Mouse (Mus musculus): ENCODE data around the gene Plcb4.

DNA sequence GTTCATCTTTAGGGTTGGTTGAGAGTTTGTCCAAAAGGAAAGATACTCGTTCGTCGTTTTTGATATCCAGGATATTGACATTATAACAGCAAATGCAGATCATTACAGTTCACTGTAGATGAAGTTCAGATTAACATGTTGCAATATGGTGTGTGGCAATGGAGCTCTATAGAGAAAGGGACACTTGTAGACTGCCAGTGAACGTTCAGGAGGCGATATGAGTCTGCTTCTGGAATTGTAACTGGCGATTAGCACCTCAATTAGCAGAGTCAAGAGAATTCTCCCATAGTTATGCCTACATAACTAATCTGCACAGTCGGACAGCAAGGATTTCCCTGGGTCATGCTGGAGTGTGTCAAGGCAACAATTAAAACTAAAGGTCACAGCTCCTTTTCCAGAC lies 210.8 kb downstream of the Plcb4 start:
- no peak for TF ChIP-seq CTCF (conservative IDR thresholded peaks at IDR 0.05; ENCODE audit: insufficient read depth, insufficient read length, low read depth, low read length)
- TF ChIP-seq POLR2A (IDR thresholded peaks at IDR 0.05; ENCODE audit: low read depth, low read length), result no peak
